Mouse (Mus musculus): ENCODE measurements at regions not wholly inside any gene's neighbourhood (a gene's known extent, or its start where the extent isn't known, plus 50 kb on each side); places are given as distances from the start of the nearest gene placed in this dataset.

DNA sequence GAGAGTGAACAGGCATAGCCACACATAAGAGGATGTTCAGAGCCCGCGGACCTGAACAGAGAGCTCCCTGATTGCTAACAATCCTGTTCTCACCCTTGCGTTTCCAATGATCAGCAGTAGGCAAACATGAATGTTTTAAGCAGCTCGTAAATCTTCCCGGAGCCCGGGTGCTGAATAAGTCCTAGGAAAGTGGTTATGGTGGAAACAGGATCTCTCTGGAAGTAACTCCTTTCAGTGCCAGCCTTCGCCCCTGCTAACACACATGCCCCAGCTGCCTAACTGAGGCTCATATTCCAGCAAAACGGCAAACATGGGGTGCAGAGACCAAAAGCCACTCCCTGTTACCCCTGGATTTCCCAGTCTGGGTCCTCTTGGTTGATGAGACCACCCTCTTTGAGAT is 135.5 kb upstream of the Spag17 start:
- Histone ChIP-seq H3K27ac (ENCODE audit: low read depth, low read length) (no peak overlapping the region), H3K4me1 (ENCODE audit: control insufficient read depth, insufficient read depth, low read length) (no peaks in the 10 kb centered on the region), H3K9me3 (ENCODE audit: control insufficient read depth, low read length) (no peaks in the 10 kb centered on the region), H3K27me3 (ENCODE audit: control insufficient read depth, insufficient read depth, low read length) (no peaks in the 10 kb centered on the region), H3K4me2 (replicated peaks; ENCODE audit: low read depth, low read length) (0 out of 2 replicates have a peak overlapping the region, but pooled peaks have one; percentile 8), H3K4me3 (ENCODE audit: low read length) (no peak overlapping the region), H3K36me3 (ENCODE audit: control insufficient read depth, insufficient read depth, low read length) (no peaks in the 10 kb centered on the region), H3K9ac (ENCODE audit: low read depth, low read length) (no peak overlapping the region)
- WGBS = 20% methylated on average over 8 of the region's 8 CpGs
- ATAC-seq (ENCODE audit: low FRiP score, low TSS enrichment) = no peak; the same call in 1 of the 2 replicates

DNA sequence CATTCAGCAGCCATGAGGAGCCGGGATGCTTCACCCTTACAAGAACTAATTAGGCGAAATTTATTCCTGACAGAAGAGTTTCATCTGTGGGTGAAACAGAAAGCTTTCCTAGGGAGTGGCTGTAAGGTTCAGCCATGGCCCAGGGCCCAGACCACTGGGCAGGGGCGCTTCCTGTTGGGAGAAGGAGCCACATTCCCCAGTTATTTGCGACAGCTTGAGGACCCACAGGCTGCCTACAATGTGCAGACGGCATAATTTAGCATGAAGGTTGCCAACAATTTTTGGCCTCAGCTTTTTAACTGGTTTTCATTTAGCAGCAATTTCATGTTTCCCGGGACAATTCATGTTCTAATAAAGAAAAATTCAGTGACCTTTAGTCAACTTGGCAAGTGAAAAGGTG is 106.7 kb upstream of the Spag17 start:
- Histone ChIP-seq H3K27ac (ENCODE audit: low read depth, low read length) (no peak overlapping the region), H3K4me3 (ENCODE audit: low read length) (no peak overlapping the region), H3K36me3 (ENCODE audit: control insufficient read depth, insufficient read depth, low read length) (no peaks in the 10 kb centered on the region), H3K4me2 (replicated peaks; ENCODE audit: low read depth, low read length) (no peak overlapping the region), H3K9me3 (ENCODE audit: control insufficient read depth, low read length) (no peaks in the 10 kb centered on the region), H3K9ac (ENCODE audit: low read depth, low read length) (no peak overlapping the region), H3K27me3 (ENCODE audit: control insufficient read depth, insufficient read depth, low read length) (no peaks in the 10 kb centered on the region), H3K4me1 (ENCODE audit: control insufficient read depth, insufficient read depth, low read length) (no peaks in the 10 kb centered on the region)
- WGBS = 74% methylated on average over 6 of the region's 6 CpGs
- no peak for ATAC-seq (ENCODE audit: low FRiP score, low TSS enrichment)

GRCm38 (mm10) chr3:99785955-99786529 is 99.2 kb upstream of the Spag17 start:
- 71% methylated on average over 3 of the region's 3 CpGs for WGBS
- Histone ChIP-seq H3K27ac (ENCODE audit: low read depth, low read length) (no peak overlapping the region), H3K4me2 (replicated peaks; ENCODE audit: low read depth, low read length) (no peak overlapping the region), H3K36me3 (ENCODE audit: control insufficient read depth, insufficient read depth, low read length) (no peaks in the 10 kb centered on the region), H3K27me3 (ENCODE audit: control insufficient read depth, insufficient read depth, low read length) (no peaks in the 10 kb centered on the region), H3K4me3 (ENCODE audit: low read length) (no peak overlapping the region), H3K9me3 (ENCODE audit: control insufficient read depth, low read length) (no peaks in the 10 kb centered on the region), H3K4me1 (ENCODE audit: control insufficient read depth, insufficient read depth, low read length) (no peaks in the 10 kb centered on the region), H3K9ac (ENCODE audit: low read depth, low read length) (no peak overlapping the region)
- peak; percentile 52; the same call in 1 of the 2 replicates for ATAC-seq (ENCODE audit: low FRiP score, low TSS enrichment)

- no peak overlapping the region for H3K9ac ChIP-seq (ENCODE audit: low read depth, low read length)
- 44% methylated on average over 6 of the region's 6 CpGs for WGBS
- H3K4me3 ChIP-seq (ENCODE audit: low read length) = no peak overlapping the region
- peak; percentile 81; the same call in 1 of the 2 replicates for ATAC-seq (ENCODE audit: low FRiP score, low TSS enrichment)
- H3K36me3 ChIP-seq (ENCODE audit: control insufficient read depth, insufficient read depth, low read length) = no peaks in the 10 kb centered on the region
- H3K4me1 ChIP-seq (ENCODE audit: control insufficient read depth, insufficient read depth, low read length) = no peaks in the 10 kb centered on the region
- no peaks in the 10 kb centered on the region for H3K9me3 ChIP-seq (ENCODE audit: control insufficient read depth, low read length)
- no peak overlapping the region for H3K27ac ChIP-seq (ENCODE audit: low read depth, low read length)
- H3K27me3 ChIP-seq (ENCODE audit: control insufficient read depth, insufficient read depth, low read length) = no peaks in the 10 kb centered on the region
- H3K4me2 ChIP-seq (replicated peaks; ENCODE audit: low read depth, low read length) = no peak overlapping the region
Measured at GRCm38 (mm10) chr3:99791316-99791715, 93.9 kb upstream of the Spag17 start.

GRCm38 (mm10) chr3:99793622-99794021 is 91.6 kb upstream of the Spag17 start:
- Histone ChIP-seq H3K27me3 (ENCODE audit: control insufficient read depth, insufficient read depth, low read length) (no peaks in the 10 kb centered on the region), H3K4me3 (ENCODE audit: low read length) (no peak overlapping the region), H3K36me3 (ENCODE audit: control insufficient read depth, insufficient read depth, low read length) (no peaks in the 10 kb centered on the region), H3K9me3 (ENCODE audit: control insufficient read depth, low read length) (no peaks in the 10 kb centered on the region), H3K4me2 (replicated peaks; ENCODE audit: low read depth, low read length) (no peak overlapping the region), H3K27ac (ENCODE audit: low read depth, low read length) (no peak overlapping the region), H3K9ac (ENCODE audit: low read depth, low read length) (no peak overlapping the region), H3K4me1 (ENCODE audit: control insufficient read depth, insufficient read depth, low read length) (no peaks in the 10 kb centered on the region)
- 88% methylated on average over 3 of the region's 3 CpGs for WGBS
- no peak for ATAC-seq (ENCODE audit: low FRiP score, low TSS enrichment)

DNA sequence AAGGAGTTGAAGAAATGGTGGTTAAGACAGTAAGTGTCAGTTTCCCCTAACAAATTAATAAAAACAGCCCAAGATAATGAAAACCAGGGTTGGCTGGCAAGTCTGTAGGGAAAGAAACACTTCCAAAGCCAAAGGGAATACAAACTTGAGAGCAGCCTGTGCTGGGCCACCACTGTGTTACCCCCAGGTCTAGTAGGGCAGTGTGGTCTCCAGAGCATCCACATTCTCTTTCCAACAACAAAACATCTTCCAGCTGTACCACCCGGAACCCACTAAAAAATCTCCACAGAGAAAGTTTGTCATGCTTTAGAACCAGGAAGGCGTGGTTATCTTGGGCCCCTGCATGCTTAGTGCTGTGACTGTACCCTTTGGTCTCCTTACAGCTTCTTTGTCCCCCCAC is 89.4 kb upstream of the Spag17 start:
- no peak for ATAC-seq (ENCODE audit: low FRiP score, low TSS enrichment)
- no peak overlapping the region for H3K9ac ChIP-seq (ENCODE audit: low read depth, low read length)

DNA sequence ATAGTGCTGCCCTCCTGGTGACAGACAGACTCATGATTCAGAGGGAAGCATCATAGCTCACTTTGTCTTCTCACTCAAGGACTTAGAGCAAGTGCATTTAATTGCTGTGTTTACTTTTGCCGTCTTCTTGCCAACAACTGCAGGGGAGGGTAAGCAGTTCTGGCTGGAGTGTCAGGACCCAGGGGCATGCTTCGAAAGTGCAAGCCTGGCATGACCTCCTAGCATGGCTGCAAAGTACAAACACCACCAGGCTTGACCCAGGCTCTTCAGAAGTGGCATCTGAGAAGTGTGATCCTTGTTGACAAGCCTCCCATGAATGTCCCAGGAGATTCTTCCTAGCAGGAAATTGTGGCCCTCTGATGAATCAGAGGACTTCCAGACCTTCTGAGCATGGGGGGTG is 87.4 kb upstream of the Spag17 start:
- Histone ChIP-seq H3K4me2 (replicated peaks; ENCODE audit: low read depth, low read length) (no peak overlapping the region), H3K36me3 (ENCODE audit: control insufficient read depth, insufficient read depth, low read length) (no peaks in the 10 kb centered on the region), H3K27ac (ENCODE audit: low read depth, low read length) (no peak overlapping the region), H3K27me3 (ENCODE audit: control insufficient read depth, insufficient read depth, low read length) (no peaks in the 10 kb centered on the region), H3K9me3 (ENCODE audit: control insufficient read depth, low read length) (no peaks in the 10 kb centered on the region), H3K4me3 (ENCODE audit: low read length) (no peak overlapping the region), H3K9ac (ENCODE audit: low read depth, low read length) (no peak overlapping the region), H3K4me1 (ENCODE audit: control insufficient read depth, insufficient read depth, low read length) (no peaks in the 10 kb centered on the region)
- ATAC-seq (ENCODE audit: low FRiP score, low TSS enrichment) = no peak
- WGBS = 34% methylated on average over 2 of the region's 2 CpGs

More for the DNA sequence above, 89.4 kb upstream of the Spag17 start:
- Histone ChIP-seq H3K27ac (ENCODE audit: low read depth, low read length) (no peak overlapping the region), H3K4me2 (replicated peaks; ENCODE audit: low read depth, low read length) (no peak overlapping the region), H3K36me3 (ENCODE audit: control insufficient read depth, insufficient read depth, low read length) (no peaks in the 10 kb centered on the region), H3K4me3 (ENCODE audit: low read length) (no peak overlapping the region), H3K4me1 (ENCODE audit: control insufficient read depth, insufficient read depth, low read length) (no peaks in the 10 kb centered on the region), H3K27me3 (ENCODE audit: control insufficient read depth, insufficient read depth, low read length) (no peaks in the 10 kb centered on the region), H3K9me3 (ENCODE audit: control insufficient read depth, low read length) (no peaks in the 10 kb centered on the region)
- WGBS = 90% methylated on average over 2 of the region's 2 CpGs

DNA sequence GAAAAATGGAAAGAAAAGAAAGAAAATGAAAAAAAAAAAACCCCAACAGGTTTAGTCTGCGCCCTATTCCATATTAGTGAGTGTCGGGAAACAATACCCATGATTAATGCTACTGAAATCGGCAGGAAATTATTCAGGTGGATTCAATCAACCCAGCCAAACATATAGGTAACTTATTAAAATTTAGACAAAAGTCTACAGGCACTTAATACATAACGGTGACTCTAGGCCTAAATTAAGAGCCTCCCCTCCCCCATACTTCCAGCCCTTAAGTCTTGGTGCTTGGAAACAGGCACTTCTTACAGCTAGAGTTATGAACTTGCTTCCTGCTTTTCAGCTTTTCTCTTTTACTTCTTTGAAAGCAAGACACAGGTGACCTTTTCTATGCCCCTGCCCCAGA is 74.7 kb upstream of the Spag17 start:
- Histone ChIP-seq H3K36me3 (ENCODE audit: control insufficient read depth, insufficient read depth, low read length) (no peaks in the 10 kb centered on the region), H3K4me1 (ENCODE audit: control insufficient read depth, insufficient read depth, low read length) (0 out of 2 replicates have a peak, but pooled peaks cover 7% of the 10 kb centered on the region), H3K4me2 (replicated peaks; ENCODE audit: low read depth, low read length) (no peak overlapping the region), H3K9ac (ENCODE audit: low read depth, low read length) (no peak overlapping the region), H3K4me3 (ENCODE audit: low read length) (no peak overlapping the region), H3K27me3 (ENCODE audit: control insufficient read depth, insufficient read depth, low read length) (no peaks in the 10 kb centered on the region), H3K9me3 (ENCODE audit: control insufficient read depth, low read length) (no peaks in the 10 kb centered on the region), H3K27ac (ENCODE audit: low read depth, low read length) (no peak overlapping the region)
- ATAC-seq (ENCODE audit: low FRiP score, low TSS enrichment) = no peak
- WGBS = 56% methylated on average over 4 of the region's 4 CpGs

DNA sequence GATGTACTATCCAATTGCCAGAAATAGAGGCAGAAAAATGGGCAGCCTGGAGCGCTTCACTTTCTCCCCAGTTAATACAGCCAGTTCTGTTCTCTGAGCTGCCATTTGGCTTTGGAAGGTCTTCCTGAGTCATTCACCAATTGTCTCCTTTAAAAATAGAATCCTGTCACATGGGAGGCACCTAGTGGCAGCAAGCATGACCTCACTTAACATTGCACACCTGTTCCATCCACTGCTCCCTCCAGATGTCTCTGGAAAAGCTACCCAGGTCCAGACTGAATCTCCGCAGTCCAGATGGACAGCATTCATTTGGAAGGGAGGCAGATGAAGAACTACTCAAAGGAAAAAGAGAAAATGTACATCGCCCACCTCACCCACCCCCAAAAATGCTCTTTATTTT is 73.9 kb upstream of the Spag17 start:
- no peaks in the 10 kb centered on the region for H3K36me3 ChIP-seq (ENCODE audit: control insufficient read depth, insufficient read depth, low read length)
- no peaks in the 10 kb centered on the region for H3K27me3 ChIP-seq (ENCODE audit: control insufficient read depth, insufficient read depth, low read length)
- H3K4me3 ChIP-seq (ENCODE audit: low read length) = no peak overlapping the region
- WGBS = 84% methylated on average over 3 of the region's 3 CpGs
- no peak overlapping the region for H3K9ac ChIP-seq (ENCODE audit: low read depth, low read length)
- H3K4me1 ChIP-seq (ENCODE audit: control insufficient read depth, insufficient read depth, low read length) = 0 out of 2 replicates have a peak, but pooled peaks cover 7% of the 10 kb centered on the region
- no peak for ATAC-seq (ENCODE audit: low FRiP score, low TSS enrichment)
- no peak overlapping the region for H3K27ac ChIP-seq (ENCODE audit: low read depth, low read length)
- no peak overlapping the region for H3K4me2 ChIP-seq (replicated peaks; ENCODE audit: low read depth, low read length)
- H3K9me3 ChIP-seq (ENCODE audit: control insufficient read depth, low read length) = no peaks in the 10 kb centered on the region
